Mouse (Mus musculus) layer of hippocampus, postnatal 25 days (tissue): ENCODE results near the gene Plekha3. TPM values are rescaled to one million over a fixed set of nuclear protein-coding genes. Genes with fewer than 3 reads are reported as not detected.
A peak's percentile ranks its signal among the peaks of the same experiment; 100 is the strongest.

Experiments used
- DNase-seq, 2 experiments: peaks; one replicate each; pipeline ENCODE4 v3.0.0; 2022; ENCODE audit warnings: mixed read lengths in 2 of 2, low spot score in 1 of 2; ENCODE audit errors: extremely low spot score in 1 of 2
- total RNA-seq, 2 experiments: library from RNA; stranded (reverse); gene quantifications; 2 replicates each; pipeline ENCODE4 v1.2.3; 2021

The Plekha3 gene
- total RNA-seq: 10 to 100 TPM; 38.0 to 42.0 TPM

GRCm38 (mm10) chr2:76674725-76675427, at the start of gene Plekha3:
Gene Plekha3 (plus strand): TSS chr2:76675281.
- DNase-seq: peak; percentile 69 to 78

GRCm38 (mm10) chr2:76630293-76630692, 44.8 kb upstream of the Plekha3 start:
- DNase-seq: no peak

GRCm38 (mm10) chr2:76631600-76631999, 43.5 kb upstream of the Plekha3 start:
- no peak for DNase-seq

- DNase-seq: no peak
Observed at GRCm38 (mm10) chr2:76639637-76640036, 35.4 kb upstream of the Plekha3 start.

GRCm38 (mm10) chr2:76643801-76644200, 31.3 kb upstream of the Plekha3 start:
- no peak for DNase-seq

- peak; percentile 6 to 19 for DNase-seq
Observed at GRCm38 (mm10) chr2:76647441-76647869, 27.6 kb upstream of the Plekha3 start.

GRCm38 (mm10) chr2:76647883-76648570, 27.1 kb upstream of the Plekha3 start, which contains the start of the genes Prkra and Pjvk:
Gene Prkra (minus strand): TSS chr2:76648015.
Gene Pjvk (plus strand): TSS chr2:76648476.
- peak; percentile 92 to 99 for DNase-seq

- no peak for DNase-seq
Observed at GRCm38 (mm10) chr2:76648666-76649141, 26.4 kb upstream of the Plekha3 start.

- no peak for DNase-seq
Observed at GRCm38 (mm10) chr2:76653070-76653469, 22.0 kb upstream of the Plekha3 start.

- no peak for DNase-seq
Observed at GRCm38 (mm10) chr2:76654646-76655045, 20.4 kb upstream of the Plekha3 start.

GRCm38 (mm10) chr2:76655444-76655843, 19.6 kb upstream of the Plekha3 start:
- no peak for DNase-seq

- DNase-seq: no peak
Observed at GRCm38 (mm10) chr2:76655982-76656381, 19.1 kb upstream of the Plekha3 start.

GRCm38 (mm10) chr2:76658551-76658950, 16.5 kb upstream of the Plekha3 start:
- DNase-seq: no peak

- DNase-seq: no peak
Observed at GRCm38 (mm10) chr2:76659419-76659818, 15.7 kb upstream of the Plekha3 start.

- no peak for DNase-seq
Observed at GRCm38 (mm10) chr2:76665531-76665930, 9.6 kb upstream of the Plekha3 start.

GRCm38 (mm10) chr2:76667200-76667599, 7.9 kb upstream of the Plekha3 start:
- no peak for DNase-seq

- no peak for DNase-seq
Observed at GRCm38 (mm10) chr2:76671641-76672040, 3.4 kb upstream of the Plekha3 start.

GRCm38 (mm10) chr2:76672134-76672745, 2.8 kb upstream of the Plekha3 start:
- DNase-seq: no peak

- peak; percentile 79 to 80 for DNase-seq
Observed at GRCm38 (mm10) chr2:76672966-76673392, 2.1 kb upstream of the Plekha3 start, which contains the start of gene Fkbp7. Gene Fkbp7 (minus strand): TSS chr2:76673116.

- no peak for DNase-seq
Observed at GRCm38 (mm10) chr2:76673472-76674081, 1.5 kb upstream of the Plekha3 start.

- no peak for DNase-seq
Observed at GRCm38 (mm10) chr2:76675451-76675850, 370 bp downstream of the Plekha3 start.
